Mouse (Mus musculus) erythroblast, adult 5-6 weeks (primary cell): ENCODE results near the gene Srxn1. TPM values are rescaled to one million over a fixed set of nuclear protein-coding genes. Genes with fewer than 3 reads are reported as not detected.

ENCODE experiments used
- ATAC-seq: replicated peaks from 2 replicates; pipeline ENCODE4 v1.8.0; 2016; ENCODE audit warnings: moderate number of reproducible peaks, mild to moderate bottlenecking, moderate TSS enrichment, inconsistent platforms; ENCODE audit not compliant: poor library complexity, low FRiP score, severe bottlenecking
- total RNA-seq, 2 experiments: library from RNA; stranded (forward) in 1 of 2; stranded (reverse) in 1 of 2; fragments of 150-400 nt in 1 of 2; fragments of 200-764, 138-1000 nt in 1 of 2; gene quantifications; 2 replicates each; pipeline versions ENCODE4 v1.2.3 to v1.2.4; 2015 to 2017; ENCODE audit warnings: low replicate concordance in 2 of 2

Gene Srxn1
- total RNA-seq, 2 experiments from 2014 or later = 3.5 to 9.5 TPM

DNA sequence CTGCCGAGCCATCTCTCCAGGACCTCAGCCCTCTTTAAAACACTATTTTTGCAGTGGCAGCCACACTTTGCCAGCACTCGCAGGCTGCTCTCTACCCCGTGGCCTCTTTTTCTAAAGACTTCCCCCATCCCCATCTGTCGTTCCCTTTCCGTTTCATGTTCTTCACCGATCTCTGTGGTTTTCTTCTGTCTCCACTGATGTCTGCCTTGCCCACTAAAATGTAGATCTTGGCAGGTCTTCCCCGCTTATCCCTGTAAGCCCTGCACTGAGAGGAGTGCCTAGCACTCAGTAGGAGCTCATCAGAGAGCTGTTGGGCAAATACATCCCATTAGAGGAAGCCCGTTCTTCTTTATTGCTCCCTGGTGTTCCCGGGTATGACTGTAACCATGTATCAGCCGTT, 7.7 kb downstream of the Srxn1 start:
- no peak for ATAC-seq

DNA sequence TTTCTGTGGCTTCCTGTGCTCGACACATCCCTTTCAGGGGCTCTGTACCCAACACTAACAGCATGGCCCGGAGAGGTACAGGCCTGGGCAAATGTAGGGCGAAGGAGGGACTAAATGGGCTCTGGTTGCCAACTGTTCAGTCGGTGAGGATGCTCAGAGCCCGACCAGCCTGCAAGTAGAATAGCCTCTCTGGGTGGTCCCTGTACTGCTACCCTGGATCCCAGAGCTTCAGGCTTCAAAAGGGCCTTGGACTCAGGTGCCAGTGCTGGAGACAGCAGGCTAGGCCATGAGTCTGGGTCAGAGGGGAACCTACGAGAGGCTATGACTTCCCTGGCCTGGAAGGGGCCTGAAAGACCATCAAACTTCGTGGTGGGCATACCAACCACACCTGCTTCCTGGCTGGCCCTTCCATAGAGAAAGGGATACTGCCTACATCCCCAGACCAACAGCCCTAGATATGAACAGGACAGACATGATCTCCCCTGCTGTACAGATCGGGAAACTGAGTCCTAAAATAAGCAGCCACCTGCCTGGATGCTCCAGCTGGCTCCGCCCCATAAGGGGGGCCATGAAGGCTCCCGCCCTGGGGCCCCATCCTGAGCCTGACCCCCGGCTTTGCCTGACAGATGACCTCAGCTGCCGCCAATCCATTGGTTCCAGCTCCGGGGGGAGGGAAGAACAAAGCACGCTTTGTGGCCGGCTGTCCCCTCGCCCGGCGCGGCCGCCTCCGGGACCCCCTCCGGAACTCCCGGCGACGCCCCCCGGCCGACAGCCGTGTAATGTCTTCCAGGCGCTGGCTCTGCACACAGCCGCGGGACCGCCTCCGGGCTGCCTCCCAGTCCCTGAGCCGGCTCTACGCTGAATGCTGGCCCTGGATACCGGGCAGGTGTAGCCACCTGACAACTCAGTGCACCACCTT, 9.0 kb downstream of the Srxn1 start:
- no peak for ATAC-seq

- ATAC-seq = peak; percentile 31; the same call in 1 of the 2 replicates
These were observed 12.4 kb downstream of the Srxn1 start for GRCm38 (mm10) chr2:152117694-152118093.

GRCm38 (mm10) chr2:152119228-152119865, 14.0 kb downstream of the Srxn1 start:
- ATAC-seq = no peak

- ATAC-seq = peak; percentile 93
These were observed 17.6 kb downstream of the Srxn1 start for GRCm38 (mm10) chr2:152122896-152123295.

DNA sequence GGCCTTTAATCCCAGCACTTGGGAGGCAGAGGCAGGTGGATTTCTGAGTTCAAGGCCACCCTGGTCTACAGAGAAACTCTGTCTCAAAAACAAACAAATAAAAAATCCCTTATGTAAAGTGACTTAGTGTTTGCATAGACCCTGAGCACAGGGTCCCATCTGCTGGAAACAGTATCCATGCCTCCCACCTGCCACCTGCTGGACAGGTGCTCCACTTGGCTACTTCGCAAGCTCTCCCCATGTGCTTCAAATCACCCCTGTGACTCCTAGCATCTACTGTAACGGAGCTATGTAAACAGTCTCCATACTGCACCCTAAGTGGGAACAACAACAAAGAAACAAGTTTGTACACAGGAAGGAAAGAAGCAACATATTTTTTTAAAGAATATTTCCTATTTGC, 23.3 kb downstream of the Srxn1 start:
- ATAC-seq = no peak

DNA sequence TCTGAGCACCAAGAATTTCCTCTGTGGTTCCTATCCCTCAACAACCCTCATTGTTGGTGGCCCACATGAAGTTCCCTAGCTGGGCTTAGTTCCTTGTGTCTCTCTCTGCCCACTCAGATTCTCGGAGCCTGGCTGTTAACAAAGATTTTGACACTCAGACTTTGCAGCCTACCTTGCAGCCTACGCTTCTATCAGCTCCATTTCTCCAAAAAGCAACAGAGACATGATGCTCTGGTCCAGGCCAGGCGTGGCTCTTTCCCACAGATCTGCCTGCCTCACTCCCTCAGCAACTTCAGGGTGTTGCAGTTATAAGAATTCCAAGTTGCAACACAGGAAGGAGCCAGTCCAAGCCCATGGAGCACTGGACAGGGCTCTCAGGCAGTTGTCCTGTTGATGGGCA, 24.5 kb downstream of the Srxn1 start:
- no peak for ATAC-seq

GRCm38 (mm10) chr2:152132016-152132415, 26.7 kb downstream of the Srxn1 start:
- no peak for ATAC-seq

DNA sequence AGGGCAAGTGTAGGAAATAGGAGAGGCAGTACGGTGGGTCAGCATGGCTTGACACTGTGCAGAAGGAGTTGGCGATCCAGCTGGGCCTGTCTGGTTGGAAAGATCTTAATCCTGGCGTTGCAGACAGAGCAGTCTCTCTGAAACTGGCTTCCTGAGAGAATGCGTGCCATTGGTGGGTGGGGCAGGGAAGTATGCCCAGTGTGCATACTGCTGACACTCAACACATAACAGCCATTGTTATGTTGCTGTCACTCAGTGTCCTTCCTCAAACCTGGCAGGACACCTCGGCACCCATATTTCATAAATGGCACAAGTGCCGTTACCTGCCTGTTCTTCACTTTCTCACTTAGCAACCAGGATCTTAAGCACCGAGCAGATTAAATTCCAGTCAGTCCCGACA, 27.4 kb downstream of the Srxn1 start:
- ATAC-seq = no peak

DNA sequence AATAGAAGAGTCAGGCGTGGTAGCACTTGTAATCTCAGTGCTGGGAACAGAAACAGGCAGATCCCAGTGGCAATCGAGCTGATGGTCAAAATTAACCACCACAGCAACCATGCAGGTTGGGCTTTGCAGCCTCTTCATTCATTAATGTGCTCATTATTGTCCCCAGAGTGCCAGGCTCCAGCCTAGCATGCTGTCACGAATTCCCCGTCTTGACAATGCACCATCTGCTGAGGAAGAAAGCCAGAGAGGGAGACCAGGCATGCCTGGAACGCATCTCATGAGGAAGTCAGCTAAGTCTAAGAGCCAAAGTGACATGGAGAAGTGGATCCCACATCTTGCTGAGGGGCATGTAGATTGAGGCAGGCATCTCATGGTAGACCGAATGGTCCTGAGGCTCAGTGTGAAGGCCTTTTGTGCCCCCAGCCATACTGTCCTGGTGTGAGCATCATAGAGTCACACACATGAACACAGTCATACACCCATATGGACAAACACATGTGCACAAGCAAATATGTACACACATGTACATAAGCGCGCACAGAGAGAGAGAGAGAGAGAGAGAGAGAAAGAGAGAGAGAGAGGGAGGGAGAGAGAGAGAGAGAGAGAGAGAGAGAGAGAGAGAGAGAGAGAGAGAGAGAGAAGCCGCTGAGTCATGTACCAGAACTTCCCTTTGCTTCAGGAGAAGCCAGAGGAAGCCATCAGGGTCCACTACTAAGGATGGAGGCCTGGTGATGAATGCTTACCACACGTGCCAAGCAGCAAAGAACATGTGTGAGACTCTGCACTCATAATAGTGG, 34.1 kb downstream of the Srxn1 start:
- no peak for ATAC-seq

DNA sequence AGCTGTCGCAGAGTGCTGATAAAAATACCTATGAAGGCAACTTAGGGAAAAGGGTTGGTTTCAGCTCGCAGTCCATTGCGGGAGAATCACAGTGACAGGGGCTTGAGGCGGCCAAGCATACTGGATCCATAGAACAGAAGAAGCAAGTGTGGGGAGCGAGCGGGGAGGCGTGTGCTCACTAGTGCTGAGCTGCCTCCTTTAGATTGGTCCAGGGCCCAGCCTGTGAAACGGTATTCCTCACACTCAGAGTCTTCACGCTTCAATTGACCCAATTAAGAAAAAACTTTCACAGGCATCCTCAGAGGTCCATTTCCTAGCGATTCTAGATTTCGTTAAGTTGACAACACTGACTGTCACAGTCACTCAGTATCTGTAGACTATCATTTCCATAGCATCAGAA, 35.6 kb downstream of the Srxn1 start:
- ATAC-seq = no peak

DNA sequence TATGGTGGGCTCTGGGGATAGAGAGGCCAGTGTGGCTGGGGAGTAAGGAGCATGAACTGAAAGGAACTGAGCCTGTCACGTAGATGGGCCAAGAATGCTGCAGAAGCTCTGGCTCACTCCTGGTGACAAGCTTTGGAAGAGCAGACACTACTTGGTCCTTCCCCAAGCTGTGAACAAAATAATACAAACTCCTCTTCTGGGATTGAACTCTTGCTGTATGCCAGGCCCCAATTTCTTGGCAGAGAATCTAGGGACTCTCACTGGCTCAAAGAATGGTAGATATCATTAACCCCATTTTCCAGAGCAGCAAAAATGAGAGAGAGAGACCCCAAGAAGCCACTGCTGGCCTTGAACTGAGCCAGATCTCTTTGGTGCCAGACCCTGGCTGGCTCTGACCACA, 36.2 kb downstream of the Srxn1 start:
- no peak for ATAC-seq

GRCm38 (mm10) chr2:152142046-152142445, 36.7 kb downstream of the Srxn1 start:
- ATAC-seq = 0 out of 2 replicates have a peak, but pooled peaks have one; percentile 22

- no peak for ATAC-seq
These were observed 37.3 kb downstream of the Srxn1 start for GRCm38 (mm10) chr2:152142571-152142970.

DNA sequence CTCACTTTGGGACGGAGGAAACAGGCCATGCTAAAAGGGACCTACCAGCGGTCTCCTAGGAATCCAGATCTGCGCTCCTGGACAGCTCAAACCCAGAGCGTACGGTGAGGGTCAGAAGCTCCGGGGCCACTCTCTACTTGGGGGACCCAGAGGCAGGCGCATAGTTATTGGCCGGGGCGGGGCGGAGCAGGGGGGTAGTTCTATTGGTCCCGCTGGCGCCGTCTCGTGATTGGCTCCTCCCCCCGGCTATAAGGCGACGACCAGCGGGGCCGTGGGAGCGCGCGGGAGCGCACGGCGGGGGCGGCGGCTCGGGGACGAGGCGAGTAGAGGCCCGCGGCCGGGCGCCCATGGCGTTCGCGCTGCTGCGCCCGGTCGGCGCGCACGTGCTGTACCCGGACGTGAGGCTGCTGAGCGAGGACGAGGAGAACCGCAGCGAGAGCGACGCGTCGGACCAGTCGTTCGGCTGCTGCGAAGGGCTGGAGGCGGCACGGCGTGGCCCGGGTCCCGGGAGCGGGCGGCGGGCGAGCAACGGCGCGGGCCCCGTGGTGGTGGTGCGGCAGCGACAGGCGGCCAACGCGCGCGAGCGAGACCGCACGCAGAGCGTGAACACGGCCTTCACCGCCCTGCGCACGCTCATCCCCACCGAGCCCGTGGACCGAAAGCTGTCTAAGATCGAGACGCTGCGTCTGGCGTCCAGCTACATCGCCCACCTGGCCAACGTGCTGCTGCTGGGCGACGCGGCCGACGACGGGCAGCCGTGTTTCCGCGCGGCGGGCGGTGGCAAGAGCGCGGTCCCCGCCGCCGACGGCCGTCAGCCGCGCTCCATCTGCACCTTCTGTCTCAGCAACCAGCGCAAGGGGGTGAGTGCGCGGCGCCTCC, 38.2 kb downstream of the Srxn1 start, which contains the start of gene Tcf15:
Gene Tcf15, plus strand, starts transcription at position 283 of the 879 bp plus-strand sequence.
- no peak for ATAC-seq

- no peak for ATAC-seq
These were observed 38.8 kb downstream of the Srxn1 start for GRCm38 (mm10) chr2:152144158-152144450.

DNA sequence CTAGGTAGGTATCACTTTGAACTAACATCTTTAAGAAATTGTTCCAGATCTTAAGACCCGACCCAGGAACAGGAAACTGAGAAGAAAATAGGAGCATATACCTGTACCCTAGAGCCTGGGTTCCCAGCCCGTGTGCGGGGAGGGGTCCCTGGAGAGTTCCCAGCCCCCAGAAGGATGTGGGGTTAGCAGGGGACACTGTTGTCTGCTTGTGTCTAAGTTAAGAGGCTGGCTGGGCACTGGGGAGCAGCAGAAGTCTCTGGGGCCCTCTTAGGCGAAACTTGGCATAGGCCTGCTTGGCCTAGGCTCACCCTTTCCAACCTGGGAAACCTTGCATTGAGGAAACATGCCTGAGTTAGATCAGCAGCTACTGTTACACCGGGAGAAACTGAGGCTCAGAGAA, 39.2 kb downstream of the Srxn1 start:
- no peak for ATAC-seq

- no peak for ATAC-seq
These were observed 40.4 kb downstream of the Srxn1 start for GRCm38 (mm10) chr2:152145711-152146110.

DNA sequence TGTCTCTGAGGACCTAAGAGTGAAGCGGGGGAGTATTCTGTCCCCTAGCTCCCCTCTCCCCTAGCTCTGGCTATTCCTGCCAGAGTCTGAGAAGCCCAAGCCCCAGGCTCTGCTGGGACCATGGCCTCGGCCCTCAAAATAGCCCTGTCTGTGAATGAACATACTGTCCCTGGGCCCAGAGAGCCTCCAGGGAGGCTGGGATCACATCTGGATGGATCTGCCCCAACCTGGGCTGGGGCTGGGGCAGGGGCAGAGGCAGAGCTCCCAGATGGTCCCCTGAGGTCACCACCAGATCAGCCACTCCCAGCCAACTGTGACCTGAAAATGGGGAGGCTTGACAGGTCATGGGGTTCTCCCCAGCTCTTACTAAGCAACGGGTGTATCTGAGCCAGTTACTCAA, 41.8 kb downstream of the Srxn1 start:
- no peak for ATAC-seq

GRCm38 (mm10) chr2:152148675-152149074, 43.4 kb downstream of the Srxn1 start:
- no peak for ATAC-seq
